Mouse (Mus musculus): ENCODE results near the gene Ccnk.

Gene Ccnk

DNA sequence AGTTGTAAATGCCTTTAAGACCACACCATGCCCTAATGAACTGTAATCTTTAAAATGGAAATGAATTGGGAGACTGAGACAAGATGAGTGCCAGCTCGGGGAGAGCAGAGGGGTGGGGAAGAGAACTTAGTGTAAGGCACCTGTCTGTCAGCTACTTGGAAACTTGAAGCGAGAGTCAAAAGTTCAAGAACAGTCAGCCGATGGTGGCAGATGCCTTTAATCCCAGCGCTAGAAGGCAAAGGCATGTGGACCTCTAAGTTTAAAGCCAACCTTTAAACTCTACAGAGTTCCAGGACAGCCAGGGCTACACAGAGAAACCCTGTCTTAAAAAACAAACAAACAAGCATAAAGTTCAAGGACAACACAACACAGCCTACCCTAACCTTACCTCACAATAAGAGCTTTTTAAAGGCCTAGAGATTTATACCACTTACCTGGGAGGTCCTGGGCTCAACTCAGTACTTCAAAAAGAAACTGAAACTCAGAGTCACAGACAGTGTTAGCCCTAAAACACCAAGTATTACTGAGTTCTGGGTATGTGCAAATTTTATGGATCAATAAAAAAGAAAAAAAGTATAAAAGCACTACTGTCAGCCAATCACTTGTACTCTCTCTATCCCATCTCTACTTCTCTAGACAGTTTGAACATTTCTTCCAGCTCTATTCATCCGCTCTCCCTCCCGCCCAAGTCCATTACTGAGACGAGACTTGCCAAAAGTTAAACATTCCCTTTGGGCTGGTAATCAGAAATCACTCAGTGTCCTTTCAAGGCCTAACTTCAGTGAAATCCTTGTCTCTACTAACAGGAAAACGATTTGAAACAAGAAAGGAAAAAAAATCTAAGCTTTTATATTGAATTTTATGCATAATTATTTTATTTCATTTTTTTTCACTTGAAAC lies 4.5 kb upstream of the Ccnk start:
- no peak for TF ChIP-seq GATA4 (IDR thresholded peaks at IDR 0.05; ENCODE audit: insufficient replicate concordance, low read length)

DNA sequence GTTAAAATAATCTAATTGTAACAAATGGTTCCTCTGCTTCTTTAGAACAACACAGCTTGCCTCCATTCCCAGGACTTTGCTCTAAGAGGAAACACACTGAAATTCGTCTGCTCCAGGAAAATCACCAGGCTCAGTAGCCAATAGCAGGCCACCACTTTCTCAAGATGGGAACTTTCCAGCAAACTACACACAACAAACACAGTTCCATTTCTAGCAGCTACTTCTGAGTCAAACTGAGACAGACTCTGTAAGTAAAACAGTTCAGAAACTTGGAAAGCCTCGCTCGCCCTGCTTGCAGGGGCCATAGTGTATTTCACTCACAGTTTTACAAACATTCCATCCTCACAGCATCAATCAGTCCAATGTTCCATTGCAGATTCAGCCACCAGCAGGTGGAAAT lies 3.0 kb upstream of the Ccnk start:
- TF ChIP-seq GATA4 (IDR thresholded peaks at IDR 0.05; ENCODE audit: insufficient replicate concordance, low read length), result no peak

DNA sequence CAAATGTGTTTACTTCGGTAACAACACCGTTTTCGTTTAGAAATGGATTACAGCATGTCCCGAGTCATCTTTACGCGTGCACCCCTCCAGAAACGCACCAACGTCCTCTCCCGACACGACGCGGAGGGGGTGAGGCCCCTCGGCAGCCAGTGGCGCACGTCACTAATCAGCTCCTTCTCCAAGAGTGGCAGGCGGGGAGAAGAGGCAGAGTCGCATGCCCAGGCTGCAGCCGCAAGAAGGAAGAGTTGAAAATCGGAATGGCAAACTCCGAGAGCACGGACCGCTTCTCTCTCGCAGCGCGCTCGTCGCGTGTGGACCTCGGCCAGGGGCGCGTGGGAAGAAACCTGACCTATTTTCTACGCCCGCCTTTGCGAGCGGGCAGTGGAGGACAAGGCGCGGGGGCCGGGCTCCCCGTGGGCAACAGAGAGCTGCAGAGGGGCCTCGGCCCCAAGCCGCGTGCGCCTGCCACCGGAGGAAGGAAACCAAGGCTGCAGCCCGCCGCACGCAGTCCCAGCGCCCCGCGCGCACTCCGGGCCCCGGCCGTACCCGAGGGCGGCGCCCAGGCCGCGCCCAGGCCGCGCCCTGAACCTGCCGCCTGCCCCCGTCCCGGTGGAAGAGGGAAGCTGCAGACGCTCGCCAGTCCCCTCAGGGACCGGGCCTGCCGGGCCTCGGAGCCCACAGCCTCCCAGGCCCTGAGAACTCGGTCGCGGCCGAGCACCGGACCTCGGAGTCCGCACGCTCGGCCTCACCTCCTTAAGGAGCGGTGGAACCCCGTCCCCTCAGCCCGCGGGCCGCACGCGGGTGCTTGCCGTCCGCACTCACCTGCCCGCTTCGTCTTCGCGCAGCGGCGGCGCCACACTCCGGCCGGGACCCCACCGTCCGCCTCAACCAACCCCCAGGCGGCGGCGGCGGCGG lies 791 bp upstream of the Ccnk start:
- no peak for TF ChIP-seq GATA4 (IDR thresholded peaks at IDR 0.05; ENCODE audit: insufficient replicate concordance, low read length)

DNA sequence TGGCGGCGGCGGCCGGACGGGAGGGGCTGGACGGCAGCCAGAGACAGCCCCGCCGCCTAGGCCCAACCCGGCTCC lies 296 bp upstream of the Ccnk start, which contains the start of gene Setd3:
TSS of gene Setd3 (minus strand) at position 69 of the 75 bp plus-strand sequence.
- no peak for TF ChIP-seq GATA4 (IDR thresholded peaks at IDR 0.05; ENCODE audit: insufficient replicate concordance, low read length)

DNA sequence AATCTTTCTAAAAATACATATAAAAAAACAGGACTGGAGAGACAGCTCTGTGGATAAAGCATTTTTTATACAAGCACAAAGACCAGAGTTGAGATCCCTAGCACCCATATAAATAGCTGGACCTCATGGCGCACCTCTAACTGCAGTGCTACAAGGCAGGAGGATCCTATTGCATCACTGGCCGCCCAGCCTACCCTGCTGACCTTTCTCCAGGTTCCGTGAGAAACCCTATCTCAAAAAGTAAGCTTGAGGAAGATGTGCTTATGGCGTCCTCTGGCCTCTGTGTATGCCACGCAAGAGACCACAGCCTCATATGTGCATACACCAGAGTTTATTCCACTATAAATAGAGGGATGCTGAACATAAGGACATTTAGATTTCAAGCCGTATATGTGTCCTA lies 2.3 kb downstream of the Ccnk start:
- no peak for TF ChIP-seq GATA4 (IDR thresholded peaks at IDR 0.05; ENCODE audit: insufficient replicate concordance, low read length)

DNA sequence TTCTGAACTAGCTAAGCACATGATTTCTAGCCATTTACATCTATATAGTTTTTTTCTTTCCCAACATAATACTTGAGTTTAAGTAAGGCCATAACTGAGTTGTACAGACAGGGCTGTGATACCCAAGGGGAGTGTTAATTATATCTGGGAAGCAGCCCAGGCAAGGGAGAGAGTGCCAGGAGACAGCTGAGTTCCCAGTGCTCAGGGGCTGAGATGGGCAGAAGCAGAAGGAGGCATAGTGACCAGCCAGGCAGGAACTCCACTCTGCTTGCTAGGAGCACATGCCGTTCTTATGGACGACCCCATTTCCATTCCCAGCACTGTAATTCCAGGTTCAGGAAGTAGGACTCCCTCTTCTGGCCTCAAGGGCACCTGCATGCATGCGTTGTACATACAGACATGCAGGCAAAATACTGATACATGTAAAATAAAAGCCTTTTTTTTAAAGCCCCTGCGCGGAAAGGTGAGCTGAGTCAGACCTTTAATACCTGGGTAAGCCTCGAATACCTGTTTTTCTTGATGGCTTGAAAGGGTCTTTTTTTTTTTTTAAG lies 8.2 kb downstream of the Ccnk start:
- TF ChIP-seq GATA4 (IDR thresholded peaks at IDR 0.05; ENCODE audit: insufficient replicate concordance, low read length), result no peak

DNA sequence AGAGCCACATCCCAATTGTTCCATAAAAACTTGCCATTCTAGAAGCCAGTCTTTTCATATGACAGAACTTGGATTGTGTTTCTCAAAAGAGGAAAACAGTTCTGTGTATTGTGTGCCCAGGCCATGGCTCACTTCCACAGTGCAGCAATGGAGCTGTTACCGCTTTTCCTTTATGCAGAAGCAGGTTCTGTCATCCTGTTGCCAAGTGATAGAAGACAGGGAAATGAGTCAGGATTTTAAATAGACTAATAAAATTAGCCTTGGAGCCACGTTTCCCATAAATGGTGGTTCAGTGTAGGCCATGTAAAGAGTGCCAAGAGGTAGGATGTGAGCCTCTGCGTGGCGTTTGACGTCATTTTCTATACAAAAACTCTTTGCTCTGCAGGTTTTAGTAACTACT lies 14.5 kb downstream of the Ccnk start:
- TF ChIP-seq GATA4 (IDR thresholded peaks at IDR 0.05; ENCODE audit: insufficient replicate concordance, low read length), result no peak

DNA sequence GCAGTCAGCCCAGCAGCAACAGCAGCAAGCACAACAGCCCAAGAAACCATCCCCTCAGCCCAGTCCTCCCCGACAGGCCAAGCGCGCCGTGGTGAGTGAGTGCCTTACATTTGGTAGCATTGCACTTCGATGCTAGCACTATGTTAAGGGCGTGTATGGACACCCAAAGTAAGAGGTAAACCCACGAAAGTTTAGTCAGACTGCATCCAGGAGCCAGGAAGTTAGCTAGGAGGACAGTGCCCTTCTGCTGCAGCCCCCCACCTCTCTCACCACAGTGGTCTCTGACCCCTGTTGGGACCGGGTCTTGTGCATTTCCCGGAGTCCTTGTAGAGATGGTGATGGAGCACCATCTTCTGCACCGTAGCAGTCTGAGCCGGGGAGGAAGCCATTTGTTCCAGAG lies 16.4 kb downstream of the Ccnk start:
- TF ChIP-seq GATA4 (IDR thresholded peaks at IDR 0.05; ENCODE audit: insufficient replicate concordance, low read length), result no peak

DNA sequence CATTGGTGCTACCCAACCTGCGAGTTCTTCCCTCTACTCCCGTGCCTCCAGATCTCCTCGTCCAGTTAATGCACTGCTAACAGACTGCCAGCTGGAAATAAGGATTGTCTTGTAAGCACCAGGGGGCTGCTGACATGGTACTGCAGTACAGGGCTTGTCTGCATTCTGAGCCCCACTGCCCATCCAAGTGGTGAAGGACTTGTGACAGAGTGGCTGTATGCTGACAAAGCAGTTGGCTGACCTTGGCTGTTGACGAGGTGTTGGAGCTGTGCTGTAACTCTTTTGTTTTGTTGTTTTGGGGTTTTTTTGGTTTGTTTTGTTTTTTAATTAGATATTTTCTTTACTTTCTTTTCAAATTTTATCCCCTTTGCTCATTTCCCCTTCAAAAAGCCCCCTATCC lies 19.1 kb downstream of the Ccnk start:
- TF ChIP-seq GATA4 (IDR thresholded peaks at IDR 0.05; ENCODE audit: insufficient replicate concordance, low read length), result no peak

DNA sequence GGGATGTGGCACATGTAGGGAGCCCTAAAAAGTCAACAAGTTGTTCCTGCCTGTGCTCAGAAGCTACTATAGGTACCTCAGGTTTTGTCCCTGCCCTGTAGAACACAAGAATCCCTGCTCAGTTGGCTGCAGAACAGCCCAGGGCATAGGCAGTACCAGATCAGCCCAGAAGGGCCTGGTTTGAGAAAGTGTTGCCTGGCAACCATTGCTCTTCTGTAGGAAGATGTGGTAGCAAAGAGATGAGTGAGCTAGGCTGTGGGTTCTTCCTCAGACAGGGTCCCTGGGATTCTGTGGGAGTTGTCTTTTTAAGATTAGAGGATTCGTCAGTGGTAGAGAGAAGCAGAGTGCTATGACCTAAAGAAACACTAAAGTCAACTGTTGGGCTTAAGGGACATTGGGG lies 20.7 kb downstream of the Ccnk start:
- TF ChIP-seq GATA4 (IDR thresholded peaks at IDR 0.05; ENCODE audit: insufficient replicate concordance, low read length), result no peak

DNA sequence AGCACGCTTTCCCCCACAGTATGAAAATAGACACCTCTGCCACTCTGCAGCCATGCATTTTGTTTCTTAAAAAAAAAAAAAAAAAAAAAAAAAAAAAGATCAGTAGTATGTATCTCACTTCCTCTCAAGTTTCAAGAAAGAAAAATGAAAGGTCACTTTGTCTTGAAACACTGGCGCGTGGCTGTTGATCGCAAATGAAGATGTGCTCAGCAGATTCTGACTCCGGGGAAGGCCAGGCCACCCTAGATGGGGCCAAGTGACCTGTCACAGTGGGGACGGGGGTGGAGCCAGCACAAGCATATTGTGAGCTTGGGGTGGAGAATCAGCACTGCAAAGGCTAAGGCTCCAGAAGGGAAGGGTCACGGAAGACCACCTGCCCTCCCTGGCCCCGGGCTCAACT lies 24.5 kb downstream of the Ccnk start:
- no peak for TF ChIP-seq GATA4 (IDR thresholded peaks at IDR 0.05; ENCODE audit: insufficient replicate concordance, low read length)

DNA sequence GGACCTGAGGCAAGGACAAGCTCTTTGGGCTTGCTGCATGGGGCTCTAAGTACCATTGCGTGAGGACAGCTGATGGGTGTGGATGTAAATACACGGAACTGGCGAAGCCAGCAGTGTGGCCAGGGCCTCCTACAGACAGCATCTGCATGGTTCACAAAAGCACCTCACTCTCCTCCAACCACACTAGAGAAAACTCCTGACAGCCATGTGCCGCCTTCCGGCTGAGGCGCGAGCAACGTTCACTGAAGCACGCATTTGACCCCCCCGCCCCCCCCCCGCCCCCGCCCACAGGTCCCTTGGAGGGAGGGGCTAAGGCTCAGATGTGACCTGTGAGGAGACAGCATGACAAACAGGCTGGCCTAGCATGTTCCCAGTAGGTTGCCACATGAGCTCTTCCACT lies 25.6 kb downstream of the Ccnk start:
- no peak for TF ChIP-seq GATA4 (IDR thresholded peaks at IDR 0.05; ENCODE audit: insufficient replicate concordance, low read length)

DNA sequence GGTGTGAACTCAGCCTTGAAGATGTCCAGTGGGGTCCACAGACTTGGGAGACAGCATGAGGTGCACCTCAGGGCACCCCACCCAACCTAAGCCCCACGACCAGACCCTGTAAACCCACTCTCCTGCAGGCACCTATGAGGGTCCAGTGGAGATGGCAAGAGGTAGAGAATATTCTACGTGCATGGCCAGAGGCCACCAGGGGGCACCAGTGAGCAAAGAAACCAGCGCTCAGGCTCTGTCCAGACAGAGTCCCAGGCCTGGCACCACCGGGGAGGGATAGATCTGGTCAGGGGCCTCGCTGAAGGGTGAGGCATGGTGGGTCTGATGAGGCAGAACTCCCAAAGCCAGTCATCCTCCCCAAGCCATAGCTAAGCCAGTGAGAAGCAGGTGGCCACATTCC lies 27.3 kb downstream of the Ccnk start:
- TF ChIP-seq GATA4 (IDR thresholded peaks at IDR 0.05; ENCODE audit: insufficient replicate concordance, low read length), result no peak

DNA sequence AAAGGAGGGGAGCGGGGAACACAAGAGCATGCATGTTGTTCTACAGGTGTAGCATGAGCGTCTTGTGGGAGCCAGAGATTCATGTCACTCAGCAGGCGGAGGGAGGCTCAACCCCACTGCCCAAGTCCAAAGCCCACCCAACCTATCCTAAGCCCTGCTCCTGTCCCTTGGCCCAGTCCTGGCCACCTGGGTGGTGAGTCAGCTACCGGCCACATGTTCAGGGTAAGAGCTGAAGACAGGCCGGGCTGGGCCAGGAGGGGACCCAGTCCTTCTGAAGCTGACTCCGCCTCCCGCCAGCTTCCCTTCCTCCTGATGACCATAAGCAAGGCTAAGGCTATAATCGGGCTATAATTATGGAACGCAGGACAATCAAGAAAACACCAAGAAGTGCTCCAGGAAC lies 28.8 kb downstream of the Ccnk start:
- no peak for TF ChIP-seq GATA4 (IDR thresholded peaks at IDR 0.05; ENCODE audit: insufficient replicate concordance, low read length)

DNA sequence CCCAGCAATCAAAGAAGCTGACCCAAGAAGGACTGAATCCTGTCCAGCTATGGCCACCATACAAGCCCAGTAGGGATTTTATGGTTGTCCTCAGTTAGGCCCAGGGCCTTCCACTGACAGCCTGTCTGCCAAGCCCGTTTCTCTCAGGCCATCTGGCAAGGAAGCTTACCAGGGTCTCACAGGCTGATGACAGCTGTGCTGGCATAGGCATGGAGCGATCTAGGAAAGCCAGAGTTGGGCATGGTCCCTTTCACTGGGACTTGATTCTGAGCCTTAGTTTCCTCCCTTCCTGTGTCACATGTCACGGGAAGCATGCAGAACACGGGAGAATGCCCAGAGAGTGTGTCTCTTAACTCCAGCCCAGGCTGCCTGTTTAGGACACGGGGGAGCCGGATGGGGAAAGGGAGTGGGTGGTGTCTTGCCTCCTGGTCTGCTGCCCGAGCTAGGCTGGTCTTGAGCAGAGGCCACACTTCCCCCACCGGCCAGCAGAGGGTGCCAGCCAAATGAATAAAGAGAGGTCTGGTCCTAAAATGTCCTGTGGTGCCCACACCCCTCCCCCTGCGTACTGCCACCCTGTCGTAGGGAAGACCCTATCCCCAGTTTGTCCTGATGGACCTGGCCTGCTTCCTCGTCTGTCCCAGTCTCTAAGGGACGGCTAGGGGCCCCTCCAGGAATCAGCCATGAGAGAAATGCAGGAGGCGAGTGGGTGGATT lies 29.5 kb downstream of the Ccnk start:
- no peak for TF ChIP-seq GATA4 (IDR thresholded peaks at IDR 0.05; ENCODE audit: insufficient replicate concordance, low read length)

DNA sequence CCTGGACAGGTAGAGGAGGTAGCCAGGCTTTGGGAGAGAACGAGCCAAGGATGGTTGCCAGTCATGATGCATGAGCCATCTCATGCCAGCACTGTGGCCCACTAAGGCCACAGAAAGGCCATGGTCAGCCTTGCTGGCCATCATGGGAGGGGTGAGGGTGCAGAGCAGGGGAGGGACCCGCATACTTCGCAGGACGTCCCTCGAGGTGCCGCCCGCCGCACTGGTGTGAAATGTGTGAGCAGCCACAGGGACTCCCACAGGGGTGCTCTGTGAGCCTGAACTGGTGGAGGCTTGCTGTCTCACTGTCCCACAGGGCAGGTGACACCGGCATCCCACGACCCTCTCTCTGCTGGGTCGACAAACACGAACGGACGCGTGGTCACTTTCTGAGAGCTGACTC lies 31.2 kb downstream of the Ccnk start:
- no peak for TF ChIP-seq GATA4 (IDR thresholded peaks at IDR 0.05; ENCODE audit: insufficient replicate concordance, low read length)
